ENCODE assay signal across 9 mouse cellular contexts in genomic region chr1:39976847-39977744, GRCm38 (mm10).
DNase-seq lines count a peak whose midpoint lies in the region; ATAC-seq lines count a peak whose summit lies in the region.
"Had no signal": no experiment of that assay in that cellular context is flagged by ENCODE, and none has a peak within 500 bp of the region (broad histone marks: within the 10 kb centered on the region; RNA-seq: fewer than 3 reads in every experiment).

No protein-coding gene starts in this region.

- H3K27ac ChIP-seq in forebrain, embryonic 14.5 days (ENCODE audit: low read depth, low read length): peak overlapping the region; percentile 62
- peak overlapping the region; percentile 64 for H3K27ac ChIP-seq in midbrain, embryonic 15.5 days

- no peaks in the 10 kb centered on the region for H3K9me3 ChIP-seq in forebrain, embryonic 14.5 days (replicated peaks; ENCODE audit: control insufficient read depth, low read length)
- no peaks in the 10 kb centered on the region for H3K9me3 ChIP-seq in midbrain, embryonic 15.5 days
- H3K9me3 ChIP-seq: megakaryocyte, embryonic 14.5 days had no signal

- H3K4me3 ChIP-seq in forebrain, embryonic 14.5 days (ENCODE audit: low read depth, low read length): no peak overlapping the region
- no peak overlapping the region for H3K4me3 ChIP-seq in midbrain, embryonic 15.5 days
- H3K4me3 ChIP-seq: megakaryocyte, embryonic 14.5 days had no signal

- no peak overlapping the region; the same call in 1 of the 2 replicates for H3K9ac ChIP-seq in forebrain, embryonic 14.5 days (ENCODE audit: low read length)
- no peak overlapping the region for H3K9ac ChIP-seq in midbrain, embryonic 15.5 days

- peaks cover 78% of the 10 kb centered on the region for H3K36me3 ChIP-seq in forebrain, embryonic 14.5 days (ENCODE audit: control insufficient read depth, insufficient read depth, low read length)
- peaks cover 18% of the 10 kb centered on the region; the same call in 1 of the 2 replicates for H3K36me3 ChIP-seq in midbrain, embryonic 15.5 days (replicated peaks)

- H3K4me2 ChIP-seq in forebrain, embryonic 14.5 days (ENCODE audit: low read length): no peak overlapping the region
- H3K4me2 ChIP-seq in midbrain, embryonic 15.5 days: no peak overlapping the region

- DNase-seq in layer of hippocampus, adult 9-11 months: peak; percentile 56
- DNase-seq in layer of hippocampus, postnatal 36 days: no peak
- peak; percentile 28 for DNase-seq in ES-CJ7 (ENCODE audit: low read depth, low spot score)
- DNase-seq in forebrain, embryonic 14.5 days (ENCODE audit: low spot score): peak; percentile 65
- DNase-seq in kidney, adult 9 months: no peak
- DNase-seq in layer of hippocampus, adult 18-20 months (ENCODE audit: low spot score in 2 of 2): no peak
- DNase-seq: cerebellum, adult 11 months had no signal

- peak; percentile 54 for ATAC-seq in forebrain, embryonic 14.5 days
- peak; percentile 35; the same call in 1 of the 2 replicates for ATAC-seq in midbrain, embryonic 15.5 days (replicated peaks)

- H3K27me3 ChIP-seq in forebrain, embryonic 14.5 days (replicated peaks; ENCODE audit: control insufficient read depth, insufficient read depth, low read length): no peaks in the 10 kb centered on the region
- no peaks in the 10 kb centered on the region for H3K27me3 ChIP-seq in midbrain, embryonic 15.5 days (replicated peaks)
- H3K27me3 ChIP-seq: megakaryocyte, embryonic 14.5 days had no signal

- 56% methylated on average over 11 of the region's 11 CpGs for WGBS in forebrain, embryonic 14.5 days
- WGBS in midbrain, embryonic 15.5 days: 64% methylated on average over 11 of the region's 11 CpGs

- H3K4me1 ChIP-seq in forebrain, embryonic 14.5 days (ENCODE audit: control insufficient read depth, insufficient read depth, low read length): peaks cover 19% of the 10 kb centered on the region
- peaks cover 27% of the 10 kb centered on the region for H3K4me1 ChIP-seq in midbrain, embryonic 15.5 days

Comparison
In these comparisons a context has a peak if more than half of its experiments do, and no peak if none do; other contexts are left out.
1. DNase-seq: peak in layer of hippocampus, adult 9-11 months (single experiment), ES-CJ7 (single experiment) and forebrain, embryonic 14.5 days (single experiment); none in layer of hippocampus, postnatal 36 days (0 of 2), kidney, adult 9 months (single experiment) and layer of hippocampus, adult 18-20 months (0 of 2).